In the genomic region with DNA sequence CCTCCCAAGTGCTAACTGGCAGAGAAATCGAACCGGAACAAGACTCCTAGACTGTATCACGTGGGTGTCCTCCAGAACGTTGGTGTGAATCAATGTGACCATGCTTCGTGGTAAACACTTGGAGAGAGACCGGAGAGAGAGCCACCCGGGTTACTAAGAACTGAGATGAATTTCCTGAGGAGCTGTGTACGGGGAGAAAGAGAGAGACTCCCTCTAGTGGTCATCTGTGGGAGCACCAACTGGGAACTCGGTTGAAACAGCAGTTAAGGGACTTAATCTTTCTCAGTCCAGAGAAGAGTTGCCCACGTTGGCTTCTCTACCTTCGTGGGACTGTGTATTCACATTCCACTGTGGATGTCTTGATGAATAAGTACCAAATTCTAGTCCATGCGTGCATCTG, we compare ENCODE assay signal across 8 mouse cellular contexts. TPM values are rescaled to one million over a fixed set of nuclear protein-coding genes. Genes with fewer than 3 reads are reported as not detected.
DNase-seq lines count a peak whose midpoint lies in the region; ATAC-seq and TF ChIP-seq lines count a peak whose summit lies in the region.

No protein-coding gene starts in this region.

- 42% methylated on average over 12 of the region's 12 CpGs for WGBS in liver, adult 2 months
- WGBS in hindbrain, embryonic 14.5 days = 57% methylated on average over 12 of the region's 12 CpGs

- H3K4me3 ChIP-seq in liver, adult 2 months (ENCODE audit: insufficient read depth, low read depth, low read length) = no peak overlapping the region
- no peak overlapping the region for H3K4me3 ChIP-seq in hindbrain, embryonic 14.5 days (replicated peaks; ENCODE audit: low read length)

- H3K4me1 ChIP-seq in liver, adult 2 months (ENCODE audit: control insufficient read depth, insufficient read depth, low read length) = no peaks in the 10 kb centered on the region
- no peaks in the 10 kb centered on the region for H3K4me1 ChIP-seq in hindbrain, embryonic 14.5 days (replicated peaks; ENCODE audit: control insufficient read depth, insufficient read depth, low read length)

- POLR2A ChIA-PET in Patski (lab: Charles Lee) = no interaction called here

- H3K4me2 ChIP-seq in hindbrain, embryonic 14.5 days (replicated peaks) = no peak overlapping the region

- peak; percentile 79 for TF ChIP-seq CTCF in Patski (IDR thresholded peaks at IDR 0.05)
- peak; percentile 58 for TF ChIP-seq CTCF in liver, adult 2 months (IDR thresholded peaks at IDR 0.05; ENCODE audit: low read depth, low read length)

- no peaks in the 10 kb centered on the region for H3K9me3 ChIP-seq in hindbrain, embryonic 14.5 days (ENCODE audit: control insufficient read depth, low read length)

- TF ChIP-seq POLR2A in liver, adult 2 months (IDR thresholded peaks at IDR 0.05; ENCODE audit: extremely low read depth, insufficient read depth, low read length) = no peak

- H3K27me3 ChIP-seq in Patski = no peaks in the 10 kb centered on the region
- H3K27me3 ChIP-seq in liver, adult 2 months (ENCODE audit: control insufficient read depth, insufficient read depth, low read length) = no peaks in the 10 kb centered on the region
- no peaks in the 10 kb centered on the region for H3K27me3 ChIP-seq in hindbrain, embryonic 14.5 days (ENCODE audit: control insufficient read depth, insufficient read depth, low read length)

- CTCF ChIA-PET in Patski (lab: Charles Lee) = interaction anchor here (0.9 to 1.5 kb wide), 3 partner anchors 25 to 155 kb away, joined by 3 to 5 read pairs (median 4); no protein-coding TSS in a partner anchor

- H3K9ac ChIP-seq in liver, adult 2 months (ENCODE audit: low read depth, low read length) = no peak overlapping the region
- no peak overlapping the region for H3K9ac ChIP-seq in hindbrain, embryonic 14.5 days

- in situ Hi-C loops in Patski (cut with MboI; ENCODE audit: low pct_unique_long_range_greater_than_20kb) = no loop called here

- no peaks in the 10 kb centered on the region for H3K36me3 ChIP-seq in liver, adult 2 months (ENCODE audit: control insufficient read depth, insufficient read depth, low read length)
- H3K36me3 ChIP-seq in hindbrain, embryonic 14.5 days (replicated peaks; ENCODE audit: control insufficient read depth, insufficient read depth) = no peaks in the 10 kb centered on the region

- no peak for ATAC-seq in Patski
- peak; percentile 55 for ATAC-seq in hematopoietic stem cell, adult 5-6 weeks (replicated peaks in 1 of 2; ENCODE audit: insufficient read depth in 1 of 2, low FRiP score in 2 of 2, low TSS enrichment in 1 of 2, low read depth in 1 of 2, poor library complexity in 2 of 2, severe bottlenecking in 2 of 2)
- ATAC-seq in hindbrain, embryonic 14.5 days (ENCODE audit: low FRiP score) = no peak

- DNase-seq in left cerebral cortex, adult 18-20 months (ENCODE audit: low spot score in 2 of 2) = peak; percentile 60 to 71
- no peak for DNase-seq in left cerebral cortex, adult 11 months (ENCODE audit: low spot score)
- no peak for DNase-seq in Patski (ENCODE audit: low read depth, low spot score)
- DNase-seq in cerebellum, adult 9-10 months = peak; percentile 57
- peak; percentile 55 for DNase-seq in liver, adult 2 months (ENCODE audit: extremely low read depth, low read depth, low spot score)
- peak; percentile 44 to 62 for DNase-seq in right cerebral cortex, postnatal 10 days (ENCODE audit: low spot score in 2 of 2)
- DNase-seq in hindbrain, embryonic 14.5 days (ENCODE audit: low spot score) = no peak

- no peaks in the 10 kb centered on the region for H3K79me2 ChIP-seq in liver, adult 2 months (ENCODE audit: control insufficient read depth, insufficient read depth, low read length)

- no peak overlapping the region for H3K27ac ChIP-seq in liver, adult 2 months (replicated peaks; ENCODE audit: insufficient read depth, low read depth, low read length)
- no peak overlapping the region for H3K27ac ChIP-seq in hindbrain, embryonic 14.5 days

RNA-seq across cellular contexts. Expression of a gene that starts 53.3 kb away (rescaled TPM):
- total RNA-seq in left cerebral cortex, adult 18-20 months (2021) = 10 to 100 TPM; 58.1 to 60.2 TPM
- polyA plus RNA-seq in Patski (2021) = 179 TPM
- 84.4 and 97.2 TPM in 2 replicates for total RNA-seq in hematopoietic stem cell, adult 5-6 weeks (2017)
- total RNA-seq in liver, adult 2 months (2014; rRNA removed) = 21.9 and 33.7 TPM in 2 replicates
- 5.2 and 6.8 TPM in 2 replicates for polyA plus RNA-seq in liver, adult 2 months (2012; rRNA removed)
- polyA plus RNA-seq in hindbrain, embryonic 14.5 days (2014; fragmentation: Nextera tagmentation; extraction: Ambion mirVana) = 116 and 117 TPM in 2 replicates

Comparison
In these comparisons a context has a peak if more than half of its experiments do, and no peak if none do; other contexts are left out.
1. DNase-seq: peak in left cerebral cortex, adult 18-20 months (2 of 2), cerebellum, adult 9-10 months (single experiment), liver, adult 2 months (single experiment) and right cerebral cortex, postnatal 10 days (2 of 2); none in left cerebral cortex, adult 11 months (single experiment), Patski (single experiment) and hindbrain, embryonic 14.5 days (single experiment).
2. ATAC-seq: peak in hematopoietic stem cell, adult 5-6 weeks (2 of 2); none in Patski (single experiment) and hindbrain, embryonic 14.5 days (single experiment).